Mouse (Mus musculus) erythroblast, adult 5-6 weeks (primary cell): ENCODE results near the gene Vmn1r78. TPM values are rescaled to one million over a fixed set of nuclear protein-coding genes. Genes with fewer than 3 reads are reported as not detected.
"Not testable (repeated sequence)": the region's sequence is repeated elsewhere in the genome, so short reads cannot be mapped to it uniquely, and the experiment has no call there.

Source experiments
- ATAC-seq: replicated peaks from 2 replicates; pipeline ENCODE4 v1.8.0; 2016; ENCODE audit warnings: moderate number of reproducible peaks, mild to moderate bottlenecking, moderate TSS enrichment, inconsistent platforms; ENCODE audit not compliant: poor library complexity, low FRiP score, severe bottlenecking
- total RNA-seq, 2 experiments: library from RNA; stranded (forward) in 1 of 2; stranded (reverse) in 1 of 2; fragments of 150-400 nt in 1 of 2; fragments of 200-764, 138-1000 nt in 1 of 2; gene quantifications; 2 replicates each; pipeline versions ENCODE4 v1.2.3 to v1.2.4; 2015 to 2017; ENCODE audit warnings: low replicate concordance in 2 of 2

Vmn1r78 gene
- total RNA-seq (2015; ENCODE audit: low replicate concordance), result 0.21 TPM in 1 of 2 replicates, not detected in the other
- total RNA-seq (2017; ENCODE audit: low replicate concordance), result not detected in 2 replicates

DNA sequence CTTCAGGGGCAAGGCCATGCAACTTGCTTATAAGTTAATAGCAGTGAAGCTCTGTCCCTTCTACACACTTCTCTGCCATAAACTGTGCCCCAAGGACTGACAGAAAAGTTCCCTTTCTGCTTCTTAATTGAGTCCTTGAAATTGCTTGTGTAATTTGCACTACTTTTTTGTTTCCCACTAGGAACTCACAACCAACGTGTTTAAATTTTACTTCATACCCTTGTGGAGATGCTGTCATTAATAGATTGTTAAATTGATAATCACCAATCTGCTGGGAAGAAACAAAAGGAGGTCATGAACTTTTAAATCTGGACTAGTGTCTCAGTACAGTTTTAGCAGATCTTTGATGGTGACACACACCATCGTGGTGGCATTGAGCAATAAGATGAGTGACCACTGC, at the start of gene Vmn1r78:
Gene Vmn1r78, plus strand, starts transcription at position 301 of the 400 bp plus-strand sequence.
- ATAC-seq, result no peak

GRCm38 (mm10) chr7:12156463-12156862, 6.4 kb downstream of the Vmn1r78 start:
- not testable (repeated sequence) for ATAC-seq

DNA sequence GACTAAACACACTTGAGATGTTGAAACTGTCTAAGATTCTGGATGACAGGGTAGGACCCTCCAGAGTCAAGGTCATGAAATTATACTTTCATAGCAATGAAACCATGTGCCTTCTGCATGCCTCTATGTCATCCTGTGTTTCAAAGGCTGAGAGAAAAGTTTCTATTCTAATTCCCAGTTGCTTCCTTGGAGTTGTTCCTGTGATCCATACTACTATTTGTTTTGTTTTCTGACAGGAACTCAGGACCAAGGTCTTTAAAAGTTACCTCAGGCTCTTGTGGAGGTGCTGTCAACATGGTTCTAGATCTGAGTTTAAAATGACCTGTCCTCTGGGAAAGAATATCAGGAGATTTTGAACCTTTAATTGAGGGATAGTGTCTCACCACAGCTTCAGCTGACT, 20.9 kb downstream of the Vmn1r78 start, which contains the start of gene Vmn1r79:
Gene Vmn1r79, plus strand, starts transcription at position 301 of the 400 bp plus-strand sequence.
- ATAC-seq, result not testable (repeated sequence)

GRCm38 (mm10) chr7:12172926-12173325, 22.9 kb downstream of the Vmn1r78 start:
- ATAC-seq, result not testable (repeated sequence)

GRCm38 (mm10) chr7:12188986-12189385, 38.9 kb downstream of the Vmn1r78 start, which contains the start of gene Vmn1r80:
TSS of gene Vmn1r80 (plus strand) at chr7:12189286.
- ATAC-seq, result no peak

GRCm38 (mm10) chr7:12204141-12204540, 54.1 kb downstream of the Vmn1r78 start:
- no peak for ATAC-seq

Other genes starting within 250 kb of the Vmn1r78 start
- not detected in 2 replicates for gene Vmn1r76, start 212.0 kb upstream of the Vmn1r78 start, total RNA-seq (2015; ENCODE audit: low replicate concordance)
- not detected in 2 replicates for gene Vmn1r76, start 212.0 kb upstream of the Vmn1r78 start, total RNA-seq (2017; ENCODE audit: low replicate concordance)
- not detected in 2 replicates for gene Vmn1r77, start 113.5 kb upstream of the Vmn1r78 start, total RNA-seq (2015; ENCODE audit: low replicate concordance)
- 0.09 TPM in 1 of 2 replicates, not detected in the other for gene Vmn1r77, start 113.5 kb upstream of the Vmn1r78 start, total RNA-seq (2017; ENCODE audit: low replicate concordance)
- gene Vmn1r79, start 21.0 kb downstream of the Vmn1r78 start, total RNA-seq (2015; ENCODE audit: low replicate concordance), result not detected in 2 replicates
- not detected in 2 replicates for gene Vmn1r79, start 21.0 kb downstream of the Vmn1r78 start, total RNA-seq (2017; ENCODE audit: low replicate concordance)
- not detected in 2 replicates for gene Vmn1r80, start 39.0 kb downstream of the Vmn1r78 start, total RNA-seq (2015; ENCODE audit: low replicate concordance)
- gene Vmn1r80, start 39.0 kb downstream of the Vmn1r78 start, total RNA-seq (2017; ENCODE audit: low replicate concordance), result 0.28 TPM in 1 of 2 replicates, not detected in the other
- not detected in 2 replicates for gene Vmn1r81, start 118.0 kb downstream of the Vmn1r78 start, total RNA-seq (2015; ENCODE audit: low replicate concordance)
- gene Vmn1r81, start 118.0 kb downstream of the Vmn1r78 start, total RNA-seq (2017; ENCODE audit: low replicate concordance), result 0.14 and 0.17 TPM in 2 replicates
- gene Vmn1r82, start 150.2 kb downstream of the Vmn1r78 start, total RNA-seq (2015; ENCODE audit: low replicate concordance), result not detected in 2 replicates
- not detected in 2 replicates for gene Vmn1r82, start 150.2 kb downstream of the Vmn1r78 start, total RNA-seq (2017; ENCODE audit: low replicate concordance)
- not detected in 2 replicates for gene Vmn1r83, start 179.2 kb downstream of the Vmn1r78 start, total RNA-seq (2015; ENCODE audit: low replicate concordance)
- not detected in 2 replicates for gene Vmn1r83, start 179.2 kb downstream of the Vmn1r78 start, total RNA-seq (2017; ENCODE audit: low replicate concordance)
- gene Vmn1r84, start 219.0 kb downstream of the Vmn1r78 start, total RNA-seq (2015; ENCODE audit: low replicate concordance), result not detected in 2 replicates
- gene Vmn1r84, start 219.0 kb downstream of the Vmn1r78 start, total RNA-seq (2017; ENCODE audit: low replicate concordance), result not detected in 2 replicates